Mouse (Mus musculus) lung, adult 2 months (tissue): ENCODE data around the gene Topaz1.

Experiments
- CTCF ChIP-seq: fragments of 200-500 bp; IDR thresholded peaks from 2 replicates; pipeline ENCODE4 v1.5.1; 2011; ENCODE audit warnings: mild to moderate bottlenecking, low read length, control low read depth; ENCODE audit not compliant: insufficient read depth
- POLR2A ChIP-seq: fragments of 200-500 bp; IDR thresholded peaks from 2 replicates; pipeline ENCODE4 v1.6.1; 2011; ENCODE audit warnings: low read depth, mild to moderate bottlenecking, control low read depth, low read length, borderline replicate concordance; ENCODE audit errors: extremely low read depth

- no peak for TF ChIP-seq POLR2A
- TF ChIP-seq CTCF: no peak
Observed at GRCm38 (mm10) chr9:122829826-122830380, 82.8 kb downstream of the Topaz1 start.
